Mouse (Mus musculus) brown adipose tissue, adult 24 weeks (tissue): ENCODE measurements around the gene Osbpl8. TPM values are rescaled to one million over a fixed set of nuclear protein-coding genes. Genes with fewer than 3 reads are reported as not detected.
"Not testable (repeated sequence)": the region's sequence is repeated elsewhere in the genome, so short reads cannot be mapped to it uniquely, and the experiment has no call there.

ENCODE experiments used
- H3K27ac ChIP-seq: fragments of 200-500 bp; replicated peaks from 2 replicates; pipeline ENCODE4 v1.5.1; 2012; ENCODE audit warnings: low read depth, mild to moderate bottlenecking, low read length
- H3K4me1 ChIP-seq: fragments of 200-500 bp; 2 replicates; pipeline ENCODE4 v1.6.1; 2012; ENCODE audit warnings: low read length, mixed read lengths; ENCODE audit not compliant: control insufficient read depth, insufficient read depth, insufficient read length
- H3K4me3 ChIP-seq: fragments of 200-500 bp; 2 replicates; pipeline ENCODE4 v1.5.1; 2012; ENCODE audit warnings: low read depth, mild to moderate bottlenecking, low read length, moderate library complexity; ENCODE audit not compliant: insufficient read depth
- polyA plus RNA-seq: library from polyadenylated mRNA; stranded (reverse); fragments of >200 nt; gene quantifications from 2 replicates; pipeline ENCODE4 v1.2.4, GENCODE M21; 2012; ENCODE audit not compliant: missing spikeins, insufficient read depth, insufficient read length

The Osbpl8 gene
- polyA plus RNA-seq, 1 experiment: 11.5 TPM

GRCm38 (mm10) chr10:111226508-111226907 is 62.0 kb downstream of the Osbpl8 start:
- H3K27ac ChIP-seq: no peak overlapping the region
- no peak overlapping the region for H3K4me3 ChIP-seq
- H3K4me1 ChIP-seq: no peaks in the 10 kb centered on the region

- H3K4me3 ChIP-seq, H3K27ac ChIP-seq, H3K4me1 ChIP-seq: not testable (repeated sequence)
Measured at GRCm38 (mm10) chr10:111232237-111232636, 67.7 kb downstream of the Osbpl8 start.

GRCm38 (mm10) chr10:111233476-111234130 is 69.1 kb downstream of the Osbpl8 start:
- Histone ChIP-seq H3K4me3 (no peak overlapping the region), H3K4me1 (peaks cover 7% of the 10 kb centered on the region), H3K27ac (no peak overlapping the region)

GRCm38 (mm10) chr10:111234450-111235288 is 70.1 kb downstream of the Osbpl8 start:
- Histone ChIP-seq H3K4me3 (no peak overlapping the region), H3K4me1 (peaks cover 7% of the 10 kb centered on the region), H3K27ac (no peak overlapping the region)

GRCm38 (mm10) chr10:111235289-111235570 is 70.7 kb downstream of the Osbpl8 start:
- peaks cover 7% of the 10 kb centered on the region for H3K4me1 ChIP-seq
- no peak overlapping the region for H3K27ac ChIP-seq
- no peak overlapping the region for H3K4me3 ChIP-seq

- peaks cover 11% of the 10 kb centered on the region for H3K4me1 ChIP-seq
Measured at GRCm38 (mm10) chr10:111237434-111237833, 72.9 kb downstream of the Osbpl8 start.

GRCm38 (mm10) chr10:111242677-111243076 is 78.1 kb downstream of the Osbpl8 start:
- Histone ChIP-seq H3K4me3 (no peak overlapping the region), H3K27ac (no peak overlapping the region), H3K4me1 (peaks cover 6% of the 10 kb centered on the region; the same call in 1 of the 2 replicates)

More at GRCm38 (mm10) chr10:111237434-111237833, 72.9 kb downstream of the Osbpl8 start:
- no peak overlapping the region for H3K27ac ChIP-seq
- no peak overlapping the region for H3K4me3 ChIP-seq

- Histone ChIP-seq H3K4me3 (no peak overlapping the region), H3K27ac (no peak overlapping the region), H3K4me1 (peaks cover 2% of the 10 kb centered on the region; the same call in 1 of the 2 replicates)
Measured at GRCm38 (mm10) chr10:111247609-111248008, 83.1 kb downstream of the Osbpl8 start.

GRCm38 (mm10) chr10:111248177-111248576 is 83.6 kb downstream of the Osbpl8 start:
- H3K4me1 ChIP-seq: peaks cover 2% of the 10 kb centered on the region; the same call in 1 of the 2 replicates
- H3K27ac ChIP-seq: no peak overlapping the region
- no peak overlapping the region for H3K4me3 ChIP-seq

GRCm38 (mm10) chr10:111250192-111250591 is 85.6 kb downstream of the Osbpl8 start:
- Histone ChIP-seq H3K4me3 (no peak overlapping the region), H3K27ac (no peak overlapping the region), H3K4me1 (no peaks in the 10 kb centered on the region)

GRCm38 (mm10) chr10:111251666-111252065 is 87.1 kb downstream of the Osbpl8 start:
- Histone ChIP-seq H3K4me3 (no peak overlapping the region), H3K27ac (no peak overlapping the region), H3K4me1 (no peaks in the 10 kb centered on the region)

GRCm38 (mm10) chr10:111255228-111255627 is 90.7 kb downstream of the Osbpl8 start:
- H3K4me3 ChIP-seq: no peak overlapping the region
- H3K4me1 ChIP-seq: no peaks in the 10 kb centered on the region
- no peak overlapping the region for H3K27ac ChIP-seq

GRCm38 (mm10) chr10:111256156-111256555 is 91.6 kb downstream of the Osbpl8 start:
- Histone ChIP-seq H3K4me3 (no peak overlapping the region), H3K27ac (no peak overlapping the region)

GRCm38 (mm10) chr10:111257358-111257757 is 92.8 kb downstream of the Osbpl8 start:
- Histone ChIP-seq H3K4me1 (no peaks in the 10 kb centered on the region), H3K4me3 (no peak overlapping the region), H3K27ac (no peak overlapping the region)

More at GRCm38 (mm10) chr10:111256156-111256555, 91.6 kb downstream of the Osbpl8 start:
- no peaks in the 10 kb centered on the region for H3K4me1 ChIP-seq

- Histone ChIP-seq H3K27ac (no peak overlapping the region), H3K4me3 (no peak overlapping the region), H3K4me1 (no peaks in the 10 kb centered on the region)
Measured at GRCm38 (mm10) chr10:111258256-111258655, 93.7 kb downstream of the Osbpl8 start.

- H3K4me3 ChIP-seq: no peak overlapping the region
- H3K4me1 ChIP-seq: 0 out of 2 replicates have a peak, but pooled peaks cover 2% of the 10 kb centered on the region
- H3K27ac ChIP-seq: no peak overlapping the region
Measured at GRCm38 (mm10) chr10:111271687-111272086, 107.1 kb downstream of the Osbpl8 start.
